Mouse (Mus musculus) C2C12 (cell line): ENCODE measurements around the gene Gdf15. TPM values are rescaled to one million over a fixed set of nuclear protein-coding genes. Genes with fewer than 3 reads are reported as not detected.

Experiments used
- H3K27me3 ChIP-seq: one replicate; pipeline ENCODE4 v1.6.1; 2011; ENCODE audit not compliant: control insufficient read depth, insufficient read depth, insufficient read length
- H3K36me3 ChIP-seq: one replicate; pipeline ENCODE4 v1.6.1; 2011; ENCODE audit not compliant: control insufficient read depth, insufficient read depth
- H3K4me3 ChIP-seq: one replicate; pipeline ENCODE4 v1.5.1; 2011; ENCODE audit warnings: mild to moderate bottlenecking, control low read depth; ENCODE audit not compliant: poor library complexity, insufficient read depth, severe bottlenecking
- H3K79me2 ChIP-seq: one replicate; pipeline ENCODE4 v1.6.1; 2011; ENCODE audit not compliant: control insufficient read depth, insufficient read depth
- H3K79me3 ChIP-seq: one replicate; pipeline ENCODE4 v1.6.1; 2011; ENCODE audit warnings: low read depth, control low read depth
- H3ac ChIP-seq: one replicate; pipeline ENCODE3; 2011; ENCODE audit warnings: low read depth; ENCODE audit not compliant: control insufficient read depth, insufficient read length
- CEBPB ChIP-seq: IDR thresholded peaks from one replicate; pipeline ENCODE4 v1.6.1; 2011; ENCODE audit warnings: low read depth, mild to moderate bottlenecking, control low read depth, moderate library complexity
- CTCF ChIP-seq: IDR thresholded peaks from one replicate; pipeline ENCODE4 v1.5.1; 2011; ENCODE audit not compliant: control insufficient read depth, insufficient read depth, insufficient read length
- FOSL1 ChIP-seq: IDR thresholded peaks from one replicate; pipeline ENCODE4 v1.8.0; 2011; ENCODE audit warnings: mild to moderate bottlenecking, low read length; ENCODE audit not compliant: poor library complexity, insufficient read depth, severe bottlenecking
- MAX ChIP-seq: IDR thresholded peaks from one replicate; pipeline ENCODE4 v1.6.1; 2011; ENCODE audit warnings: mild to moderate bottlenecking, control low read depth
- MYOD1 ChIP-seq: IDR thresholded peaks from one replicate; pipeline ENCODE4 v1.6.1; 2011; ENCODE audit warnings: low read depth; ENCODE audit not compliant: control insufficient read depth, insufficient read length
- MYOG ChIP-seq: IDR thresholded peaks from one replicate; pipeline ENCODE4 v1.6.1; 2011; ENCODE audit not compliant: control insufficient read depth, insufficient read length; ENCODE audit errors: extremely low read depth
- USF1 ChIP-seq: IDR thresholded peaks from one replicate; pipeline ENCODE4 v1.6.1; 2011; ENCODE audit warnings: low read depth, mild to moderate bottlenecking, control low read depth, moderate library complexity
- polyA plus RNA-seq: library from polyadenylated mRNA; unstranded; fragments of >200 nt; fragmentation: generic; extraction: Trizol; gene quantifications from one replicate; pipeline ENCODE4 v1.2.1, GENCODE M21; 2012; ENCODE audit warnings: missing spikeins

Gdf15 gene
- polyA plus RNA-seq, 1 experiment, result 20.9 TPM

DNA sequence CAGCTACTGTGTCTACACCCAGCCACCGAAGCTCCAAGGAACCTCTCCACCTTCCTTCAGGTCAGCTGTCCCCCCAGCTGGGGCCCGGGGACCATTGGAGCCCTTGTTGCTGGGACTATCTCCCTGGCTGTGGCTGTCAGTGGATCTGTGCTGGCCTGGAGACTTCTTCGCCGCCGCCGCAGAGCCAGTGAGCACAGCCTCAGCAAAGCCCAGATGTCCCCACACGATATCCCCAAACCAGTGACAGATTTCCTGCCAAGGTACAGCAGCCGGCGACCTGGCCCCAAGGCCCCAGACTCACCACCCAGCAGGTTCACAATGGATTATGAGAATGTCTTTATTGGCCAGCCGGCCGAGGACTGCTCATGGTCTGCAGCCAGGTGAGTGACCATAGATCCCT is 14.3 kb downstream of the Gdf15 start:
- no peak overlapping the region for H3K4me3 ChIP-seq
- no peaks in the 10 kb centered on the region for H3K27me3 ChIP-seq
- H3K36me3 ChIP-seq, result no peaks in the 10 kb centered on the region
- no peak for TF ChIP-seq FOSL1
- TF ChIP-seq MAX, result no peak
- TF ChIP-seq MYOD1, result no peak
- no peak for TF ChIP-seq CTCF
- TF ChIP-seq MYOG, result no peak
- TF ChIP-seq CEBPB, result no peak
- no peak for TF ChIP-seq USF1
- H3K79me2 ChIP-seq, result no peaks in the 10 kb centered on the region
- no peak overlapping the region for H3ac ChIP-seq
- no peaks in the 10 kb centered on the region for H3K79me3 ChIP-seq

DNA sequence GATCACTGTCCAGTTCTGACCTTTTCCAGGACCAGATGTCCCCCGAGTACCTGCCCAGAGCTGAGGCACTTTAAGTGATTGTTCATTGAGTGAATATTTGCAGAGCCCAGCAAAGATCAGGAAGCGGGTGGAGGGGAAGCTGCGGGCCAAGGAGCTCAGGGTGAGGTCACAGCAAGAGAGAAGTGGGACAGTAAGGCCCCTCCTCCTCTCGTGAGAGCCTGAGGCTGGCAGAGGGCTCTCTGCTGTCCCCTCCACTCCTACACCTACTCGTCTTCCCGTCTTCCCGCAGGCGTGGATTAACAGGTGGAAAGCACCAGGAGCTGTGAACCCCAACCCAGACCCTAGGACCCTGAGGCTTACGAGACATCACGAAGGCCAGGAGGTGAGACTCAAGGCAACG is 15.6 kb downstream of the Gdf15 start:
- H3K79me3 ChIP-seq, result no peaks in the 10 kb centered on the region
- H3K36me3 ChIP-seq, result no peaks in the 10 kb centered on the region
- H3K79me2 ChIP-seq, result no peaks in the 10 kb centered on the region
- no peak overlapping the region for H3ac ChIP-seq
- TF ChIP-seq MYOD1 (no peak), CEBPB (no peak), CTCF (no peak), MAX (no peak), MYOG (no peak), USF1 (no peak), FOSL1 (no peak)
- H3K4me3 ChIP-seq, result no peak overlapping the region
- H3K27me3 ChIP-seq, result no peaks in the 10 kb centered on the region

DNA sequence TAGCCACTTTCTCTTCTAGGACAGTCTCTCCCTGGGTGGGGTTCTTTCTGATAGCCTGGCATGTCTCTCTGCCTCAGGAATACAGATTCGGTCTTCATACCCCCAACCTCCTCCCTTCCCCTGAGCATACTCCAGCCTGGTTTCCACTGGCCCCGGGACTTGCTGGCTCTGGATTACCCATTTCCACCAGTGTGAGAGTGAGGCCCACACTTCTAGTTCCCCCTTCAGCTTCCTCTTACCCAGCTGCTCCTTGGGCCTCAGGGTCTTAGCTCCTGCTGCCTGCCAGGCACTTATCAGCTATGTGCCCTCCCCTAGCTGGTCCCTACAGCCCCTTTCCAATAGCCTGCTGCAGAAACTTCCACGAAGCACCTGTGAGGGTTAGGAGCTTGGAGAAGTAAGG is 16.4 kb downstream of the Gdf15 start, which contains the start of gene Lrrc25:
Gene Lrrc25 (plus strand): TSS at position 262 of the 400 bp plus-strand sequence.
- H3K4me3 ChIP-seq, result no peak within 1 kb of the TSS
- no peak for TF ChIP-seq MYOG
- no peak for TF ChIP-seq USF1
- no peak for TF ChIP-seq FOSL1
- no peak for TF ChIP-seq MAX
- no peaks in the 10 kb centered on the region for H3K79me2 ChIP-seq
- no peaks in the 10 kb centered on the region for H3K79me3 ChIP-seq
- no peak within 1 kb of the TSS for H3ac ChIP-seq
- no peaks in the 10 kb centered on the region for H3K27me3 ChIP-seq
- H3K36me3 ChIP-seq, result no peaks in the 10 kb centered on the region

DNA sequence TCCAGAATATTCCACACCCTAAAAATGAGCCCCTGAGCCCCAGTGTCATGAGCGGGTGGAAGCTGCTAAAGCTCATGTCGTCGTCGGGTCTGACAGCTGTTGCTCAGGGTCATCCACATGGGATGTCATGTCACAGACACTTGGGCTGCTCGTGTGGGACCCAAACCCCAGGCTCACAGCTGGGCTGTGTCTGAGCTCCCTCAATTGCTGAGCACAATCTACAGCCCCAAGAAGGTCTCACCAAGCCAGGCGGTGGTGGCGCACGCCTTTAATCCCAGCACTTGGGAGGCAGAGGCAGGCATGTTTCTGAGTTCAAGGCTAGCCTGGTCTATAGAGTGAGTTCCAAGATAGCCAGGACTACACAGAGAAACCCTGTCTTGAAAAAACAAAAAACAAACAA is 17.0 kb downstream of the Gdf15 start:
- Histone ChIP-seq H3K36me3 (no peaks in the 10 kb centered on the region), H3ac (no peak overlapping the region), H3K79me2 (no peaks in the 10 kb centered on the region), H3K4me3 (no peak overlapping the region), H3K27me3 (no peaks in the 10 kb centered on the region), H3K79me3 (no peaks in the 10 kb centered on the region)
- no peak for TF ChIP-seq MYOD1
- no peak for TF ChIP-seq MAX
- TF ChIP-seq MYOG, result no peak
- no peak for TF ChIP-seq USF1
- TF ChIP-seq FOSL1, result no peak
- TF ChIP-seq CTCF, result no peak
- no peak for TF ChIP-seq CEBPB

DNA sequence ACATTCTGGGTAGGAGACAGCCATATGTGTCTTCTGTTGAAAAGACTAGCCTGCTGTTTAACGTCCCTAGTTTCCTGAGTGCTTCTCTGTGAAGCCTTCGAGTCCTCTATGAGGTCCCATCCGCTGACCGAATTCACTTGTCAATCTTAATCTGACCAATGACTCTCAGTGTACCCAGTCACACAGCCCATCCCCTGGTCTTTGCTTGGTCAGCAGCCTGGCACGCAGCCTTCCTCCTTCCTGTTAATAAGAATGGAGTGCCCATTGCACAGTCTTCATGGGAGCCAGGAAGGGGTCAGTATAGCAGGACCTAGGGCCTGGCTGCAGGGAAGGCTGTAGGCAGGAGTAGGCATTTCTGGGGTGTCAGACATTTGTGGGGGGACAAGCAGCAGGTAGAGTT is 17.8 kb downstream of the Gdf15 start:
- TF ChIP-seq CEBPB (no peak), CTCF (no peak), MYOD1 (no peak), USF1 (no peak), MYOG (no peak), FOSL1 (no peak), MAX (no peak)
- no peaks in the 10 kb centered on the region for H3K27me3 ChIP-seq

DNA sequence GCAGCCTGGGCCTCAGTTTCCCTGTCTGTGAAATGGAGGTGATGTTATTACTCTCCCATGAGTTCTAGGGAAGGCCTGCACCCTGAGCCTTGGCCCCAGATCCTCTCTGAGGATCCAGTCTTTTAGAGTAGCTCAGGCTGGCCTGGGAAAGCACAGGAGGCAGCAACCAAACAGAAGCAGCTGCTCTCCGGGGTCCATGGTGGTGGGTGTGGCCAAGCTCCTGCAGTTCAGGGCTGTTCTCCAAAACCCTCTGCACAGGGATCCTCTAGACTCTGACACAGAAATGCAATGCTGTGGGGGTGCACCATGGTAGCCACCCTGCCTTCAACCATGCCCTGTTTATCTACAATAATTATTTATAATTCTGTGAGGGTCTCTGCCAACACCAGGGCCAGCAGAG is 18.5 kb downstream of the Gdf15 start:
- no peaks in the 10 kb centered on the region for H3K36me3 ChIP-seq
- no peak overlapping the region for H3ac ChIP-seq
- no peak overlapping the region for H3K4me3 ChIP-seq
- no peak for TF ChIP-seq CTCF
- no peaks in the 10 kb centered on the region for H3K79me3 ChIP-seq
- H3K79me2 ChIP-seq, result no peaks in the 10 kb centered on the region
- H3K27me3 ChIP-seq, result no peaks in the 10 kb centered on the region

More for the DNA sequence above, 17.8 kb downstream of the Gdf15 start:
- no peaks in the 10 kb centered on the region for H3K79me2 ChIP-seq
- no peak overlapping the region for H3ac ChIP-seq
- no peak overlapping the region for H3K4me3 ChIP-seq
- H3K79me3 ChIP-seq, result no peaks in the 10 kb centered on the region
- H3K36me3 ChIP-seq, result no peaks in the 10 kb centered on the region
